Mouse (Mus musculus) adrenal gland, postnatal 4 days (tissue): ENCODE measurements at regions not wholly inside any gene's neighbourhood (a gene's known extent, or its start where the extent isn't known, plus 50 kb on each side); places are given as distances from the start of the nearest gene placed in this dataset.

ENCODE experiments used
- DNase-seq, 2 experiments: peaks; one replicate each; pipeline ENCODE4 v3.0.0; 2021 to 2022; ENCODE audit warnings: low spot score in 2 of 2, mixed read lengths in 2 of 2

- no peak for DNase-seq
These were observed 89.2 kb upstream of the Cxcr4 start for GRCm38 (mm10) chr1:128681261-128681660.

GRCm38 (mm10) chr1:128680538-128680937 lies 88.4 kb upstream of the Cxcr4 start:
- DNase-seq: peak in 1 of 2 experiments; percentile 15

- no peak for DNase-seq
These were observed 87.9 kb upstream of the Cxcr4 start for GRCm38 (mm10) chr1:128680012-128680411.

GRCm38 (mm10) chr1:128679005-128679980 lies 87.2 kb upstream of the Cxcr4 start:
- no peak for DNase-seq

GRCm38 (mm10) chr1:128675538-128675937 lies 83.4 kb upstream of the Cxcr4 start:
- no peak for DNase-seq

- no peak for DNase-seq
These were observed 80.2 kb upstream of the Cxcr4 start for GRCm38 (mm10) chr1:128672306-128672705.

GRCm38 (mm10) chr1:128671495-128671894 lies 79.4 kb upstream of the Cxcr4 start:
- no peak for DNase-seq

- DNase-seq: no peak
These were observed 78.9 kb upstream of the Cxcr4 start for GRCm38 (mm10) chr1:128671016-128671415.

- DNase-seq: no peak
These were observed 77.2 kb upstream of the Cxcr4 start for GRCm38 (mm10) chr1:128669241-128669666.

GRCm38 (mm10) chr1:128668718-128669117 lies 76.6 kb upstream of the Cxcr4 start:
- no peak for DNase-seq

- DNase-seq: no peak
These were observed 75.1 kb upstream of the Cxcr4 start for GRCm38 (mm10) chr1:128667121-128667762.

- no peak for DNase-seq
These were observed 71.1 kb upstream of the Cxcr4 start for GRCm38 (mm10) chr1:128663207-128663606.

- no peak for DNase-seq
These were observed 67.8 kb upstream of the Cxcr4 start for GRCm38 (mm10) chr1:128659857-128660256.

GRCm38 (mm10) chr1:128658802-128659201 lies 66.7 kb upstream of the Cxcr4 start:
- DNase-seq: no peak

GRCm38 (mm10) chr1:128654099-128654862 lies 62.2 kb upstream of the Cxcr4 start:
- DNase-seq: no peak

- DNase-seq: no peak
These were observed 58.5 kb upstream of the Cxcr4 start for GRCm38 (mm10) chr1:128650596-128650995.

GRCm38 (mm10) chr1:128649490-128650178 lies 57.5 kb upstream of the Cxcr4 start:
- DNase-seq: no peak

GRCm38 (mm10) chr1:128643316-128643776 lies 51.3 kb upstream of the Cxcr4 start:
- no peak for DNase-seq

- no peak for DNase-seq
These were observed 50.1 kb upstream of the Cxcr4 start for GRCm38 (mm10) chr1:128642212-128642611.
